Mouse (Mus musculus): ENCODE data around the gene Ms4a4b. TPM values are rescaled to one million over a fixed set of nuclear protein-coding genes. Genes with fewer than 3 reads are reported as not detected.

Gene Ms4a4b
- polyA plus RNA-seq, 2 experiments = 0.06 to 0.26 TPM

DNA sequence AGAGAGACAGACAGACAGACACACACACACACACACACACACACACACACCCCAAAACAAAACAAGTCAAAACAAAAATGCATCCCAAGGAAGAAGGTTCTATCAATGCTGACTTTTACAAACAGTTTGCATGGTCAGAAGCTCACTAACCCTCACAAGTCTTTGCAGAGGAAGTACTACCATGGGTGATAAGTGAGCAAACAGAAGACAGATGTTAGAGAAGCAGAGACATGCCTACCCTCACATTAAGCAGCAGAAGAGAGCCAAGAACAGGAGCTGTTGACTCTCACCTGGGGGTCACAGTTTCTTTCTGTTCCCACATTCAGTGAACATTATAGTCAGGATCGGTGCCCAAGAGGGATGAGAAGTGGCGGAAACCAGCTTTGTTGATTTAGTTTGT, 36.4 kb downstream of the Ms4a4b start:
- Histone ChIP-seq H3K4me2 (replicated peaks; ENCODE audit: low read depth, low read length, severe bottlenecking) (no peak overlapping the region), H3K27ac (replicated peaks; ENCODE audit: low read depth, low read length) (no peak overlapping the region), H3K36me3 (ENCODE audit: control insufficient read depth, insufficient read depth, low read length) (no peaks in the 10 kb centered on the region), H3K9ac (ENCODE audit: low read depth, low read length, severe bottlenecking) (no peak overlapping the region), H3K4me3 (replicated peaks; ENCODE audit: low read length) (no peak overlapping the region), H3K9me3 (ENCODE audit: control insufficient read depth, low read length) (no peaks in the 10 kb centered on the region), H3K27me3 (ENCODE audit: control insufficient read depth, insufficient read depth, low read length) (no peaks in the 10 kb centered on the region), H3K4me1 (ENCODE audit: control insufficient read depth, insufficient read depth, low read length) (no peaks in the 10 kb centered on the region)
- WGBS = 92% methylated on average over 2 of the region's 2 CpGs
- no peak for DNase-seq (ENCODE audit: low spot score)
- TF ChIP-seq POLR2A (IDR thresholded peaks at IDR 0.05; ENCODE audit: borderline replicate concordance, extremely low read depth, insufficient read depth, insufficient read length) = no peak
- ATAC-seq (ENCODE audit: low FRiP score, low read depth) = no peak

DNA sequence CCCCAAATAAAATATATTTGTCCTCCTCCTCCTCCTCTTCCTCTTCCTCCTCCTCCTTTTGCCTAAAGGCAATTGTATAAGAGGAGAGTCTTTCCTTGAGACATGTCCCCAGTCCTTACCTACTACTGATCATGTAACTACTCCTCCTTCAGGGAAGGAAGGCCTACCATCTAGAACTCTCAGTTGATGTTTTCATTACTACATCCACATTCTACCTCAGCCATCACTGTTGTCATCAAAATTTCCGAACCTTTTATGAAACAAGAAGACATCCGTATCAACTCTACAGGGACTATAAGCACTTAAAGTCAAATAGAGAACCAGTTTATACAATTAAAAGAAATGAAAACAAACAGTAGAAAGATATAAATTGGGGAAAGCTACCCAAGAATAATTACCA, 39.3 kb downstream of the Ms4a4b start:
- H3K4me1 ChIP-seq (ENCODE audit: control insufficient read depth, insufficient read depth, low read length) = no peaks in the 10 kb centered on the region
- no peak overlapping the region for H3K4me3 ChIP-seq (replicated peaks; ENCODE audit: low read length)
- H3K36me3 ChIP-seq (ENCODE audit: control insufficient read depth, insufficient read depth, low read length) = no peaks in the 10 kb centered on the region
- no peak overlapping the region for H3K4me2 ChIP-seq (replicated peaks; ENCODE audit: low read depth, low read length, severe bottlenecking)
- 87% methylated on average over 2 of the region's 2 CpGs for WGBS
- ATAC-seq (ENCODE audit: low FRiP score, low read depth) (no peak), DNase-seq (ENCODE audit: low spot score) (no peak)
- H3K27me3 ChIP-seq (ENCODE audit: control insufficient read depth, insufficient read depth, low read length) = no peaks in the 10 kb centered on the region
- no peak for TF ChIP-seq POLR2A (IDR thresholded peaks at IDR 0.05; ENCODE audit: borderline replicate concordance, extremely low read depth, insufficient read depth, insufficient read length)
- H3K9ac ChIP-seq (ENCODE audit: low read depth, low read length, severe bottlenecking) = no peak overlapping the region
- H3K9me3 ChIP-seq (ENCODE audit: control insufficient read depth, low read length) = no peaks in the 10 kb centered on the region
- no peak overlapping the region for H3K27ac ChIP-seq (replicated peaks; ENCODE audit: low read depth, low read length)

DNA sequence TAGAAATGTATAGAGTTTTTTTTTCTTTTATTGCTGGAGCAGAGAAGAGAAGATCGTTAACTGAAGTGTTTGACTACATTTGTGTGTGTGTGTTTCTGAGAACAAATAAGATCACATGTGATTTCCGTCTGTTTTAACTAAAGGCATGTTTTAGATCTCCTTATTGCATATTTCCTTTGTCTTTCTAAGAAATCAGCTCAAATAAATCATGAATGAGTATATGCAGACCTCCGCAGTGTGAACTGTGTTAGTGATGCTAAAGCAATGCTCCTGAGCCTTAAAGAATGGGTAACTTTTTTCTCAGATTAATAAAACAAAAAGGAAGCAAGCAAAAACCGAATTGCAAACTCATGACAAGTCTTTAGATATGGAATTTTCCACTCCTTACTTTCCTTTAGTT, 40.6 kb downstream of the Ms4a4b start:
- Histone ChIP-seq H3K4me1 (ENCODE audit: control insufficient read depth, insufficient read depth, low read length) (no peaks in the 10 kb centered on the region), H3K36me3 (ENCODE audit: control insufficient read depth, insufficient read depth, low read length) (no peaks in the 10 kb centered on the region), H3K9me3 (ENCODE audit: control insufficient read depth, low read length) (no peaks in the 10 kb centered on the region), H3K27ac (replicated peaks; ENCODE audit: low read depth, low read length) (no peak overlapping the region), H3K4me2 (replicated peaks; ENCODE audit: low read depth, low read length, severe bottlenecking) (no peak overlapping the region), H3K4me3 (replicated peaks; ENCODE audit: low read length) (no peak overlapping the region), H3K9ac (ENCODE audit: low read depth, low read length, severe bottlenecking) (no peak overlapping the region), H3K27me3 (ENCODE audit: control insufficient read depth, insufficient read depth, low read length) (no peaks in the 10 kb centered on the region)
- no peak for TF ChIP-seq POLR2A (IDR thresholded peaks at IDR 0.05; ENCODE audit: borderline replicate concordance, extremely low read depth, insufficient read depth, insufficient read length)
- DNase-seq (ENCODE audit: low spot score) = no peak
- 66% methylated on average over 4 of the region's 4 CpGs for WGBS
- ATAC-seq (ENCODE audit: low FRiP score, low read depth) = no peak

- no peaks in the 10 kb centered on the region for H3K4me1 ChIP-seq (ENCODE audit: control insufficient read depth, insufficient read depth, low read length)
- H3K27me3 ChIP-seq (ENCODE audit: control insufficient read depth, insufficient read depth, low read length) = no peaks in the 10 kb centered on the region
- ATAC-seq (ENCODE audit: low FRiP score, low read depth) (no peak), DNase-seq (ENCODE audit: low spot score) (no peak)
- H3K4me3 ChIP-seq (replicated peaks; ENCODE audit: low read length) = no peak overlapping the region
- 72% methylated on average over 3 of the region's 3 CpGs for WGBS
- TF ChIP-seq POLR2A (IDR thresholded peaks at IDR 0.05; ENCODE audit: borderline replicate concordance, extremely low read depth, insufficient read depth, insufficient read length) = no peak
- no peaks in the 10 kb centered on the region for H3K36me3 ChIP-seq (ENCODE audit: control insufficient read depth, insufficient read depth, low read length)
- H3K9ac ChIP-seq (ENCODE audit: low read depth, low read length, severe bottlenecking) = no peak overlapping the region
- H3K4me2 ChIP-seq (replicated peaks; ENCODE audit: low read depth, low read length, severe bottlenecking) = no peak overlapping the region
- no peak overlapping the region for H3K27ac ChIP-seq (replicated peaks; ENCODE audit: low read depth, low read length)
- no peaks in the 10 kb centered on the region for H3K9me3 ChIP-seq (ENCODE audit: control insufficient read depth, low read length)
Measured at GRCm38 (mm10) chr19:11484388-11484787, 41.0 kb downstream of the Ms4a4b start.

- no peak for TF ChIP-seq POLR2A (IDR thresholded peaks at IDR 0.05; ENCODE audit: borderline replicate concordance, extremely low read depth, insufficient read depth, insufficient read length)
- WGBS = 86% methylated on average over 3 of the region's 3 CpGs
- no peaks in the 10 kb centered on the region for H3K9me3 ChIP-seq (ENCODE audit: control insufficient read depth, low read length)
- H3K36me3 ChIP-seq (ENCODE audit: control insufficient read depth, insufficient read depth, low read length) = no peaks in the 10 kb centered on the region
- no peak for DNase-seq (ENCODE audit: low spot score)
- no peak for ATAC-seq (ENCODE audit: low FRiP score, low read depth)
- H3K9ac ChIP-seq (ENCODE audit: low read depth, low read length, severe bottlenecking) = no peak overlapping the region
- no peak overlapping the region for H3K4me2 ChIP-seq (replicated peaks; ENCODE audit: low read depth, low read length, severe bottlenecking)
- no peaks in the 10 kb centered on the region for H3K4me1 ChIP-seq (ENCODE audit: control insufficient read depth, insufficient read depth, low read length)
- H3K4me3 ChIP-seq (replicated peaks; ENCODE audit: low read length) = no peak overlapping the region
- no peak overlapping the region for H3K27ac ChIP-seq (replicated peaks; ENCODE audit: low read depth, low read length)
- H3K27me3 ChIP-seq (ENCODE audit: control insufficient read depth, insufficient read depth, low read length) = no peaks in the 10 kb centered on the region
Measured at GRCm38 (mm10) chr19:11485266-11485665, 41.9 kb downstream of the Ms4a4b start.

DNA sequence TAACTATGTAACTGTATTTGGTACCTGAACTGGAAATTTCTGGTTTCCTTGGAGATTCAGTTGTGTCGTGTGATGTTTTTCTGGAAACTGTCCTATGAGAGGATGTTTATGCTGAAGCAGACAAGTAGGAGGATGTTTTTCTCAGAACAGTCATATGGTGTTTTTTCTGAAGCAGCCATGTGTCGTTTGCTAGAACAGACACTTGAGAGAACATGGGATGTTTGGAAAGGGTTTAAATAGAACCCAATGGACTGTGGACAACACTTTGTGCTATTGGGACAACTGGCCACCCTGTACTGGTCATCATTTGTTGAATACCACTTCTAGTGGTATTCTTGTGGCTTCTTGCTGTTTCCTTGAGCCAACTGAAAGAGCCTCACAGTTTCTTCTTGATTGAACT, 42.4 kb downstream of the Ms4a4b start, which contains the start of gene Gm8369:
TSS of gene Gm8369 (plus strand) at position 193 of the 400 bp plus-strand sequence.
- DNase-seq (ENCODE audit: low spot score) = no peak
- no peak within 1 kb of the TSS for H3K4me3 ChIP-seq (replicated peaks; ENCODE audit: low read length)
- no peak within 1 kb of the TSS for H3K27ac ChIP-seq (replicated peaks; ENCODE audit: low read depth, low read length)
- ATAC-seq (ENCODE audit: low FRiP score, low read depth) = no peak
- H3K9ac ChIP-seq (ENCODE audit: low read depth, low read length, severe bottlenecking) = no peak within 1 kb of the TSS
- no peaks in the 10 kb centered on the region for H3K36me3 ChIP-seq (ENCODE audit: control insufficient read depth, insufficient read depth, low read length)
- TF ChIP-seq POLR2A (IDR thresholded peaks at IDR 0.05; ENCODE audit: borderline replicate concordance, extremely low read depth, insufficient read depth, insufficient read length) = no peak
- H3K9me3 ChIP-seq (ENCODE audit: control insufficient read depth, low read length) = no peaks in the 10 kb centered on the region
- WGBS = 81% methylated on average over 2 of the region's 2 CpGs
- H3K4me2 ChIP-seq (replicated peaks; ENCODE audit: low read depth, low read length, severe bottlenecking) = no peak within 1 kb of the TSS
- no peaks in the 10 kb centered on the region for H3K27me3 ChIP-seq (ENCODE audit: control insufficient read depth, insufficient read depth, low read length)
- H3K4me1 ChIP-seq (ENCODE audit: control insufficient read depth, insufficient read depth, low read length) = no peaks in the 10 kb centered on the region

All from limb, embryonic 14.5 days (tissue).